Mouse (Mus musculus) lung, postnatal 10 days (tissue): ENCODE data around the gene Dna2.

Source experiments
- DNase-seq: peaks from one replicate; pipeline ENCODE4 v3.0.0; 2021

Dna2 gene

GRCm38 (mm10) chr10:62984072-62984471 lies 37.2 kb downstream of the Dna2 start:
- DNase-seq: no peak

DNA sequence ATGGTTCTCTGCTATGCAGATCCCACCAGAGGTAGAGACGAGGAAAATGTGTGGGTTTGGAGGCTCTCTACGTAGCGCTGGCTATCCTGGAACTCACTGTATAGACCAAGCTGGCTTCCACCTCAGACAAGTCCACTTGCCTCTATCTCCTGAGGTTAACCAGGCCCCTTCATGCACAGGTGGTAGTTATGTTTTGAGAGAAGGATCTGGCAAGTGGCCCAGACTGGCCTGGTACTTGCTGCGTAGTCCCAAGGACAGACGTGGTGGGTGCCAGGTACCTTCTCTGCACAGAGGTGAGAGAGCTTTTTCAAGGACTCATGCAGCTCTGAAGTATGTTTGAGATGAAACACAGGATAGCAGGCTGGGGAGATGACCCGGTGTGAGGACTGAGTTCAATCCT lies 37.7 kb downstream of the Dna2 start:
- no peak for DNase-seq

GRCm38 (mm10) chr10:62987341-62987740 lies 40.5 kb downstream of the Dna2 start:
- peak; percentile 50 for DNase-seq

- DNase-seq: no peak
Measured at GRCm38 (mm10) chr10:62990636-62991035, 43.8 kb downstream of the Dna2 start.

- DNase-seq: no peak
Measured at GRCm38 (mm10) chr10:62993991-62994390, 47.2 kb downstream of the Dna2 start.

GRCm38 (mm10) chr10:63000584-63000983 lies 53.8 kb downstream of the Dna2 start:
- DNase-seq: no peak

- DNase-seq: no peak
Measured at GRCm38 (mm10) chr10:63003252-63003651, 56.4 kb downstream of the Dna2 start.

- no peak for DNase-seq
Measured at GRCm38 (mm10) chr10:63004556-63004955, 57.7 kb downstream of the Dna2 start.

DNA sequence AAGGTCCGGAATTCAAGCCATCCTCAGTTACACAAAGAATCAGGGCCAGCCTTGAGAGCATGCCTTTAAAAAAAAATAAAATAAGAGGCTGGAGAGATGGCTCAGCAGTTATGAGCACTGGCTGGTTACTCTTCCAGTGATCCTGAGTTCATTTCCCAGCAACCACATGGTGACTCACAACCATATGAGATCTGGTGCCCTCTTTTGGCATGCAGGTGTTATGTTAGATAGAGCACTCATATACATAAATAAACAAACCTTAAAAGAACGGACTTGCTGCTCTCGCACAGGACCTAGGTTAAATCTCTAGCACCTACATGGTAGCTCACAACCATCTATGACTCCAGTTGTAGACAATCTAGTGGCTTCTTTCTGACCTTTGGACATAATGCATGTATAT lies 61.4 kb downstream of the Dna2 start:
- no peak for DNase-seq

DNA sequence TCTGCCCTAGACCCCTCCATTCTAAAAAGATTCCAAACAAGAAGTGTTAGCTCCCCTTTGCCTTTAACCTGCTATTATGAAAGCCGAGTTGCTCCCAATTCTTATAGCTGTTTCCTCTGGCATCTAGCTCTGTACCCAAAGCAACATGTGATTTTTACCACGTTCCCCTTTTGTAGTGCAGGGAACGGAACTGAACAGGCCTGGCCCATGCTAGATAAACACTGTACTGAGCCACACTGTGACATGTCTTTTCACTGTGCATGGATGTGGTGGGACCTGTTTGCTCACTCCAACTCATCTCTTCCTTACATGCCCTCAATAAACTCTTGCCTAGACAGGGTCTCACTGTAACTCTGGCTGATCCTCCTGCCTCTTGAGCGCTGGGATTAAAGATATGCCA lies 63.4 kb downstream of the Dna2 start:
- no peak for DNase-seq

GRCm38 (mm10) chr10:63011556-63011955 lies 64.7 kb downstream of the Dna2 start:
- DNase-seq: no peak

GRCm38 (mm10) chr10:63013476-63013875 lies 66.7 kb downstream of the Dna2 start:
- no peak for DNase-seq

GRCm38 (mm10) chr10:63014168-63014567 lies 67.3 kb downstream of the Dna2 start:
- DNase-seq: no peak

GRCm38 (mm10) chr10:63019304-63019703 lies 72.5 kb downstream of the Dna2 start:
- DNase-seq: no peak

DNA sequence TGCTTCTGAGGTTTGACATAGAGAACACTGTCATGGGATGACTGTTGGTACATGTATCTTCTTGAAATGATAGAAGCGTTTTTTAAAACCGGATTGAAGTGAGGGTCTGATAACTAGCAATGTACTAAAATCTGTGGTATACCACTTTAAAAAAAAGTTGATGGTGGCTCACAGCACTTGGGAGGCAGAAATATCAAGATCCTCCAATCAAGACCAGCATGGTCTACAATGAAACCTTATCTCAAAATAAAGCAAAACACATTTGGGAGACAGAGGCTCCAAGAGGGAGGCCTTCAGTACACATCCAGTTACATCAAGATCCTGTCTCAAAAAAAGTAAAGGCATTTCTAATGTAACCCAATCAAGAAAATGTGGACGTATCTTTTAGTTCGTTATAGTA lies 74.9 kb downstream of the Dna2 start:
- DNase-seq: no peak

- no peak for DNase-seq
Measured at GRCm38 (mm10) chr10:63022541-63023120, 75.8 kb downstream of the Dna2 start.

GRCm38 (mm10) chr10:63023121-63023748 lies 76.4 kb downstream of the Dna2 start:
- DNase-seq: peak; percentile 85
